11 mouse cellular contexts compared by ENCODE assay signal in the genomic region with DNA sequence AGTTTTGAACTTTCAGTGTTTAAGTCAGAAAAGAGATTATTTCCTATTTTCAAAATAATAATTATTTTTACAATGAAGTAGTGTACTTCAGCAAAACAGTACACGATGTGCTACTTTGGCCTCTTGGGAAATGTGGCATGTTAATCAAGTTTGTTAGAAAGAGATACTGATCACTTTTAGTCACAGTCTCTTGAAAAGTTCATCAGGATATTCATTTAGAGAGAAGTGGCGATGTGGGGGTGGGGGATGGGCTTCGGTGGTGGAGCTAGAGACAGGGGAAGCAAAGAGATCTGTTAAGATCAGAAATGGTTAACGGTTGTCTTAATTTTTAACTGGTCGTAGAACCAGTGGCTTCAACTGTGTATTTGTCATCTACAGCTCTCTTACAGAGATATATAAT. TPM values are rescaled to one million over a fixed set of nuclear protein-coding genes. Genes with fewer than 3 reads are reported as not detected.
A peak's percentile ranks its signal among the peaks of the same experiment; 100 is the strongest.
DNase-seq lines count a peak whose midpoint lies in the region; ATAC-seq and TF ChIP-seq lines count a peak whose summit lies in the region.
"Had no signal": no experiment of that assay in that cellular context is flagged by ENCODE, and none has a peak within 500 bp of the region (broad histone marks: within the 10 kb centered on the region; RNA-seq: fewer than 3 reads in every experiment).

No protein-coding gene starts in this region.

- peak; percentile 4 for DNase-seq in adrenal gland, postnatal 10 days
- DNase-seq in adrenal gland, adult 18-20 months (ENCODE audit: low spot score in 2 of 2): no peak
- no peak for DNase-seq in intestine, embryonic 14.5 days (ENCODE audit: low spot score)
- DNase-seq in CH12.LX (ENCODE audit: extremely low read depth): peak; percentile 70
- DNase-seq in midbrain, postnatal 0 days (ENCODE audit: low spot score): no peak
- DNase-seq in layer of hippocampus, postnatal 36 days: no peak
- no peak for DNase-seq in right cerebral cortex, adult 2 months (ENCODE audit: low spot score in 2 of 2)
- DNase-seq: adrenal gland, adult 2 months; kidney, adult 11 months; lung, adult 18-20 months had no signal

- no peak overlapping the region for H3K9ac ChIP-seq in intestine, embryonic 14.5 days (ENCODE audit: low read length)
- H3K9ac ChIP-seq in intestine, embryonic 15.5 days: no peak overlapping the region
- peak overlapping the region; percentile 76; the same call in 1 of the 2 replicates for H3K9ac ChIP-seq in CH12.LX (ENCODE audit: insufficient read depth, low read depth)
- no peak overlapping the region for H3K9ac ChIP-seq in midbrain, postnatal 0 days (replicated peaks; ENCODE audit: low read length, poor library complexity, severe bottlenecking)

- H3K79me2 ChIP-seq in CH12.LX (replicated peaks; ENCODE audit: control insufficient read depth, extremely low read depth, insufficient read depth, poor library complexity, severe bottlenecking): no peaks in the 10 kb centered on the region

- in situ Hi-C loops in CH12.LX (cut with MboI; ENCODE audit: low pct_ligation_motif_present, low pct_unique_long_range_greater_than_20kb, low sequenced_read_pairs): no loop called here

- no peak for TF ChIP-seq POLR2A in CH12.LX (IDR thresholded peaks at IDR 0.05; ENCODE audit: low read depth, low read length)

- no peak for TF ChIP-seq CTCF in CH12.LX (conservative IDR thresholded peaks at IDR 0.05 in 1 of 2, IDR thresholded peaks at IDR 0.05 in 1 of 2; ENCODE audit: low read depth in 2 of 2, low read length in 2 of 2)
- TF ChIP-seq CTCF in midbrain, postnatal 0 days (IDR thresholded peaks at IDR 0.05): no peak

- no peaks in the 10 kb centered on the region for H3K36me3 ChIP-seq in intestine, embryonic 14.5 days (ENCODE audit: control insufficient read depth, insufficient read depth, low read length)
- no peaks in the 10 kb centered on the region for H3K36me3 ChIP-seq in intestine, embryonic 15.5 days
- H3K36me3 ChIP-seq in CH12.LX (replicated peaks in 1 of 2; ENCODE audit: control insufficient read depth in 1 of 2, insufficient read depth in 1 of 2, low read length in 1 of 2): no peaks in the 10 kb centered on the region
- H3K36me3 ChIP-seq in midbrain, postnatal 0 days (ENCODE audit: insufficient read depth, low read length): no peaks in the 10 kb centered on the region

- no peaks in the 10 kb centered on the region for H3K4me1 ChIP-seq in intestine, embryonic 14.5 days (replicated peaks; ENCODE audit: control insufficient read depth, insufficient read depth, low read length)
- no peaks in the 10 kb centered on the region for H3K4me1 ChIP-seq in intestine, embryonic 15.5 days (replicated peaks)
- no peaks in the 10 kb centered on the region for H3K4me1 ChIP-seq in CH12.LX (ENCODE audit: control insufficient read depth in 1 of 2, insufficient read depth in 2 of 2)
- H3K4me1 ChIP-seq in midbrain, postnatal 0 days (ENCODE audit: insufficient read depth, low read length): no peaks in the 10 kb centered on the region

- H3K9me3 ChIP-seq in intestine, embryonic 14.5 days (ENCODE audit: control insufficient read depth, low read length): no peaks in the 10 kb centered on the region
- H3K9me3 ChIP-seq in intestine, embryonic 15.5 days: no peaks in the 10 kb centered on the region
- no peaks in the 10 kb centered on the region for H3K9me3 ChIP-seq in CH12.LX (replicated peaks; ENCODE audit: low read length)
- no peaks in the 10 kb centered on the region for H3K9me3 ChIP-seq in midbrain, postnatal 0 days (ENCODE audit: low read length)

- dilution Hi-C loops in CH12.LX (cut with MboI; ENCODE audit: extremely low pct_ligation_motif_present, extremely low pct_unique_long_range_greater_than_20kb, low sequenced_read_pairs): no loop called here

- peak overlapping the region; percentile 50; the same call in 1 of the 2 replicates for H3K4me3 ChIP-seq in intestine, embryonic 14.5 days (ENCODE audit: low read depth, low read length)
- no peak overlapping the region for H3K4me3 ChIP-seq in intestine, embryonic 15.5 days (replicated peaks)
- peak overlapping the region in 2 of 3 experiments; percentile 56 to 69 for H3K4me3 ChIP-seq in CH12.LX (replicated peaks in 1 of 3; ENCODE audit: low read depth in 2 of 3, low read length in 2 of 3, poor library complexity in 1 of 3)
- peak overlapping the region; percentile 57; the same call in 1 of the 2 replicates for H3K4me3 ChIP-seq in midbrain, postnatal 0 days (ENCODE audit: low read depth, low read length)

- ATAC-seq in intestine, embryonic 14.5 days (replicated peaks; ENCODE audit: low FRiP score, low TSS enrichment, low read depth): no peak
- no peak for ATAC-seq in intestine, embryonic 15.5 days
- ATAC-seq in midbrain, postnatal 0 days (ENCODE audit: low FRiP score): no peak

- peak; percentile 62 for TF ChIP-seq EP300 in CH12.LX (IDR thresholded peaks at IDR 0.05; ENCODE audit: low read length)

- no peak for TF ChIP-seq RAD21 in CH12.LX (IDR thresholded peaks at IDR 0.05; ENCODE audit: low read depth, low read length)

- H3K4me2 ChIP-seq in intestine, embryonic 14.5 days (ENCODE audit: low read length): peak overlapping the region; percentile 51
- no peak overlapping the region for H3K4me2 ChIP-seq in intestine, embryonic 15.5 days (replicated peaks)
- H3K4me2 ChIP-seq in CH12.LX (ENCODE audit: insufficient read depth, low read depth, poor library complexity, severe bottlenecking): peak overlapping the region; percentile 75
- H3K4me2 ChIP-seq in midbrain, postnatal 0 days (ENCODE audit: low read depth, low read length, poor library complexity, severe bottlenecking): no peak overlapping the region; the same call in 1 of the 2 replicates

- no peak overlapping the region for H3K27ac ChIP-seq in intestine, embryonic 14.5 days (ENCODE audit: low read depth)
- H3K27ac ChIP-seq in intestine, embryonic 15.5 days: no peak overlapping the region
- H3K27ac ChIP-seq in CH12.LX (ENCODE audit: insufficient read depth, low read depth): no peak overlapping the region
- H3K27ac ChIP-seq in midbrain, postnatal 0 days (ENCODE audit: low read depth, low read length): no peak overlapping the region

- 0 out of 2 replicates have a peak, but pooled peaks cover 29% of the 10 kb centered on the region for H3K27me3 ChIP-seq in intestine, embryonic 14.5 days (replicated peaks; ENCODE audit: control insufficient read depth, insufficient read depth, low read length)
- H3K27me3 ChIP-seq in intestine, embryonic 15.5 days (replicated peaks): peaks cover 12% of the 10 kb centered on the region; the same call in 1 of the 2 replicates
- no peaks in the 10 kb centered on the region for H3K27me3 ChIP-seq in CH12.LX (replicated peaks)
- peaks cover 17% of the 10 kb centered on the region; the same call in 1 of the 2 replicates for H3K27me3 ChIP-seq in midbrain, postnatal 0 days (ENCODE audit: insufficient read depth, low read length)

- WGBS in intestine, embryonic 14.5 days: 42% methylated on average over 5 of the region's 5 CpGs
- WGBS in intestine, embryonic 15.5 days: 36% methylated on average over 5 of the region's 5 CpGs
- 40% methylated on average over 5 of the region's 5 CpGs for WGBS in midbrain, postnatal 0 days

TF ChIP-seq in CH12.LX, 34 proteins besides CTCF, POLR2A, EP300 and RAD21:
- TF ChIP-seq ETS1 (conservative IDR thresholded peaks at IDR 0.05; ENCODE audit: low read depth, low read length) (peak; percentile 37), TCF12 (IDR thresholded peaks at IDR 0.05; ENCODE audit: low read depth, low read length) (0 out of 2 replicates have a peak, but pooled peaks have one; percentile 20), ZC3H11A (IDR thresholded peaks at IDR 0.05; ENCODE audit: low read depth, low read length) (no peak), BHLHE40 (IDR thresholded peaks at IDR 0.05; ENCODE audit: low read depth, low read length) (peak; percentile 48), JUN (IDR thresholded peaks at IDR 0.05; ENCODE audit: insufficient read depth, low read depth, low read length) (no peak; the same call in 1 of the 2 replicates), MYC (IDR thresholded peaks at IDR 0.05; ENCODE audit: low read depth, low read length) (peak; percentile 49; the same call in 1 of the 2 replicates), CHD2 (IDR thresholded peaks at IDR 0.05; ENCODE audit: low read length) (peak; percentile 90), MXI1 (IDR thresholded peaks at IDR 0.05; ENCODE audit: low read depth, low read length) (no peak), MAFK (IDR thresholded peaks at IDR 0.05; ENCODE audit: insufficient replicate concordance, low read length) (peak; percentile 62; the same call in 1 of the 2 replicates), IRF4 (IDR thresholded peaks at IDR 0.05; ENCODE audit: low read depth, low read length) (peak; percentile 89), PAX5 (IDR thresholded peaks at IDR 0.05; ENCODE audit: low read length) (no peak)

RNA-seq across cellular contexts. Expression of a gene that starts 1.0 kb away (rescaled TPM):
- 10 to 100 TPM; 12.3 to 18.2 TPM for total RNA-seq in adrenal gland, postnatal 10 days (2021)
- total RNA-seq in adrenal gland, adult 18-20 months (2021): 10 to 100 TPM; 12.0 to 15.1 TPM
- polyA plus RNA-seq in intestine, embryonic 14.5 days (2014; fragmentation: Nextera tagmentation; extraction: Ambion mirVana): 10.4 and 11.6 TPM in 2 replicates
- 6.0 and 6.6 TPM in 2 replicates for polyA plus RNA-seq in intestine, embryonic 15.5 days (2015; fragmentation: Nextera tagmentation; extraction: Ambion mirVana)
- 5.3 and 7.9 TPM in 2 replicates for total RNA-seq in CH12.LX (2012; rRNA removed)
- total RNA-seq in CH12.LX (2014; rRNA removed): 8.1 and 8.4 TPM in 2 replicates
- 9.4 TPM in 2 replicates for polyA plus RNA-seq in CH12.LX (2012; ENCODE audit: insufficient read length, low read depth)
- 17.9 and 22.5 TPM in 2 replicates for total RNA-seq in midbrain, postnatal 0 days (2014; rRNA removed)
- polyA plus RNA-seq in midbrain, postnatal 0 days (2015; fragmentation: Nextera tagmentation; extraction: Ambion mirVana): 6.9 and 7.5 TPM in 2 replicates
- 10 to 100 TPM; 26.0 to 29.3 TPM for total RNA-seq in layer of hippocampus, postnatal 36 days (2021)

RNA-seq across cellular contexts. Expression of a gene that starts 20.8 kb away (rescaled TPM):
- total RNA-seq in adrenal gland, postnatal 10 days (2021): 100 to 1,000 TPM; 116 to 181 TPM
- total RNA-seq in adrenal gland, adult 18-20 months (2021): 100 to 1,000 TPM; 138 to 199 TPM
- 75.5 and 123 TPM in 2 replicates for polyA plus RNA-seq in intestine, embryonic 14.5 days (2014; fragmentation: Nextera tagmentation; extraction: Ambion mirVana)
- polyA plus RNA-seq in intestine, embryonic 15.5 days (2015; fragmentation: Nextera tagmentation; extraction: Ambion mirVana): 64.5 and 70.6 TPM in 2 replicates
- total RNA-seq in CH12.LX (2012; rRNA removed): 130 and 154 TPM in 2 replicates
- total RNA-seq in CH12.LX (2014; rRNA removed): 271 and 272 TPM in 2 replicates
- 243 and 244 TPM in 2 replicates for polyA plus RNA-seq in CH12.LX (2012; ENCODE audit: insufficient read length, low read depth)
- 182 and 238 TPM in 2 replicates for total RNA-seq in midbrain, postnatal 0 days (2014; rRNA removed)
- 61.2 and 92.5 TPM in 2 replicates for polyA plus RNA-seq in midbrain, postnatal 0 days (2015; fragmentation: Nextera tagmentation; extraction: Ambion mirVana)
- total RNA-seq in layer of hippocampus, postnatal 36 days (2021): 100 to 1,000 TPM in 1 of 2 experiments, 10 to 100 TPM in 1; 96.1 to 148 TPM

Comparison
In these comparisons a context has a peak if more than half of its experiments do, and no peak if none do; other contexts are left out.
1. DNase-seq: peak in adrenal gland, postnatal 10 days (single experiment) and CH12.LX (single experiment); none in adrenal gland, adult 18-20 months (0 of 2), intestine, embryonic 14.5 days (single experiment), midbrain, postnatal 0 days (single experiment), layer of hippocampus, postnatal 36 days (0 of 2) and right cerebral cortex, adult 2 months (0 of 2).
2. H3K4me2 ChIP-seq: peak in intestine, embryonic 14.5 days (single experiment) and CH12.LX (single experiment); none in intestine, embryonic 15.5 days (single experiment) and midbrain, postnatal 0 days (single experiment).